Mouse (Mus musculus): ENCODE measurements around the gene Psg29. TPM values are rescaled to one million over a fixed set of nuclear protein-coding genes. Genes with fewer than 3 reads are reported as not detected.

Psg29 gene
- polyA plus RNA-seq (2021; fragmentation: Nextera tagmentation), result not detected in 2 replicates
- long read RNA-seq, experiment 1, result 0 reads
- long read RNA-seq, experiment 2, result 0 reads

DNA sequence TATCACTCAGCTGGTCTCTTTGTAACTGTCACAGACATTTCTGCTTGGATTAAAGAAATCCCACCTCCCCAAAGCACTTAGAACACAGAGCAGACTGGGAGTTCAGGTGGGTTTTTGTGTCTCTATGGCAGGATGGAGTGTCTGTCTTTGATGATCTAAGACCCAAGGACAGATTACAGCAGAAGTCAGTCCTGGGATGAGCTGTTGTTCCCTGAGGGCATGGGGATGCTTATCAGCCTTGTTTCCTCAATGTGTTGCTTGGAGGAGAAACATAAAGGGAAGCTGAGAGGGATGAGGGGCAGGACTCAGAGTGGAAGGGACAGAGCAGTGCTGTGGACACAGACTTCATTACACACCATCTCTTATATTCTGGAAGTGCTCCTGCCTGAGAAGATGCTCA, at the start of gene Psg29:
Psg29 (plus strand) TSS at position 301 of the 400 bp plus-strand sequence.

Other genes starting within 250 kb of the Psg29 start
- gene Pnmal1, start 243.8 kb upstream of the Psg29 start, polyA plus RNA-seq (2021; fragmentation: Nextera tagmentation), result 54.7 and 66.6 TPM in 2 replicates
- 12.2 and 12.7 TPM in 2 replicates for gene Gm42372, start 220.4 kb upstream of the Psg29 start, polyA plus RNA-seq (2021; fragmentation: Nextera tagmentation)
- 0.26 and 0.40 TPM in 2 replicates for gene Ccdc8, start 210.8 kb upstream of the Psg29 start, polyA plus RNA-seq (2021; fragmentation: Nextera tagmentation)
- gene Ppp5c, start 175.6 kb upstream of the Psg29 start, polyA plus RNA-seq (2021; fragmentation: Nextera tagmentation), result 143 and 174 TPM in 2 replicates
- gene Hif3a, start 141.1 kb upstream of the Psg29 start, polyA plus RNA-seq (2021; fragmentation: Nextera tagmentation), result 0.82 and 1.1 TPM in 2 replicates
- 2.7 and 3.6 TPM in 2 replicates for gene Psg16, start 129.4 kb upstream of the Psg29 start, polyA plus RNA-seq (2021; fragmentation: Nextera tagmentation)
- gene Ceacam3, start 53.2 kb upstream of the Psg29 start, polyA plus RNA-seq (2021; fragmentation: Nextera tagmentation), result not detected in 2 replicates

All from left cerebral cortex, adult 6 months (tissue).